Mouse (Mus musculus): ENCODE measurements around the gene Ccdc24. TPM values are rescaled to one million over a fixed set of nuclear protein-coding genes. Genes with fewer than 3 reads are reported as not detected.

The Ccdc24 gene
- total RNA-seq (2021) = 0.79 TPM in 1 of 2 replicates, not detected in the other
- long read RNA-seq = 0 reads

DNA sequence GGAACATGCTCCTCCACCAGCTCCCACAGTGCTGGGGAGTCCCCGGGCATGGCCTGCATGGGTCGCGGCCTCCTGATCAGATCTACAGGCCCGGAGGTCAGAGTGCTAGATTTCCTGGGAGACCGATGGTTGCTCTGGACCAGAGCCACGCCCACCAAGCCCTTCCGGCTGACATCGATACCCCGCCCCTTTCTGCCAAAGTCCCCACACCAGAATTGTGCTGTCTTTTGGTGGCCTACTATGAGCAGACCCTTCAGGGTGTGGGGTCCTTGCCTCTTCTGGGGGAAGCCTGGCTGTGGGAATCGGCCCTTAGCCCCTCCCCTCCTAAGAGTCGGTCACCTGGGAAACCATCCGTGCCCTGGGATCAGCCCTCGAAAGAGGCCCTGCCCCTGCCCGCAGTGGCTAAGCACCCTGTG, at the start of gene Ccdc24:
Gene Ccdc24, minus strand, starts transcription at position 87 of the 416 bp plus-strand sequence.
- peak; percentile 18 for DNase-seq

DNA sequence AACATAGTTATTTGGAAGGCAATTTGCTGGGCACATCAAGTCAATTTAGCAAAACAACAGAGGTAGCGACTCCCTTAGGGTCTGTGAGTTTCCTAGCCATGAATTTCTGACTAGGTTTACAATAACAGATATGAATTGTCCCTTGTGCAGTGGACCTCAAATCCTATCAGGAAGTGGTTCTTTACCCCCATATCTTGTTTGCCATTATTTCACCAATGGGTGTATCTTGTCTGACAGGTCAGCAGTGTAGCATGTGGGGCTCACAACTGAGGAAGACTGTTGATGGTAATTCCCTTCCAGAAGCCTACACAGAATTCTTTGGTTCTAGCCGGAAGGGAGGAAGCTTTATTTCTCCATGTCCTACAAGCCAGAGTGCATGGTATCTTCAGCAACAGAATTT, 49.0 kb upstream of the Ccdc24 start:
- DNase-seq = no peak

- no peak for DNase-seq
Measured at GRCm38 (mm10) chr4:117918762-117919161, 46.4 kb upstream of the Ccdc24 start.

DNA sequence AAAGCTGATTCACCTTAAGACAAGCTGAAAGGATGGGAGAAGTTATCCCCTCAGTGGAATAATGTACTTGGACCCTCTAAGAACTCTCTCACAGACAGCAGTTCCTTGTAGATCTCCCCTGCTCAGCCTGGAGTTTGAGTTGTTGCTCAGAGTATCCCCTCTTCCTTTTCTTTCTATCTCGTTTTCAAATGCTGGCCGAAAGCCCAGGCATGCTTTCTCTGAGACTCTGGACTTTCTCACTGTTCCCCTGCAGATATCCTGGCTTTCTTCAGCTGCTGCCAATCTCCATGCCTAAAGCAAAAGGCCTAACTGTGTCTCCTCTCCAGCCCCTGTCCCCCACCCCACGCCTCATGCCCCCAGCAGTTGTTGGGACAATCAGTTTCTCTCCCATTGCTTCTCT, 45.9 kb upstream of the Ccdc24 start:
- no peak for DNase-seq

- no peak for DNase-seq
Measured at GRCm38 (mm10) chr4:117917847-117918246, 45.5 kb upstream of the Ccdc24 start.

DNA sequence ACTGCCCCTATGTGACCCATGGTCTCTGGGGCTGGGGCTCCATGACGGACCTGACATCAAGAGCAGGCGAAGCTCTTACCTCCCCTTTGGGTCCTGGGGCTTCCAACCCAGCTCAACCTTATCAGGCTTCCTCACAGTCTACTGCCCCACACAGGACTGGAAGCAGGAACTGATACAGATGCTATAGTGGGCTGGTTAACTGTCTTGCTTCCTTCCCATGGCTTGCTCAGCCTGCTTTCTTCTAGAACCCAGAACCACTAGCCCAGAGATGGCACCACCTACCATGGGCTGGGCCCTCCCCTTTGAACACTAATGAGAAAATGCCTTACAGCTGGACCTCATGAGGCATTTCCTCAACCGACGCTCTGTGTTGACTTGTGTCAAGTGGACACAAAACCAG, 45.0 kb upstream of the Ccdc24 start:
- DNase-seq = no peak

GRCm38 (mm10) chr4:117916386-117916785, 44.0 kb upstream of the Ccdc24 start:
- no peak for DNase-seq

- DNase-seq = no peak
Measured at GRCm38 (mm10) chr4:117915489-117916105, 43.2 kb upstream of the Ccdc24 start.

- DNase-seq = peak; percentile 88
Measured at GRCm38 (mm10) chr4:117914591-117915442, 42.5 kb upstream of the Ccdc24 start, which contains the start of gene Ipo13. Gene Ipo13 (minus strand): TSS chr4:117914999.

DNA sequence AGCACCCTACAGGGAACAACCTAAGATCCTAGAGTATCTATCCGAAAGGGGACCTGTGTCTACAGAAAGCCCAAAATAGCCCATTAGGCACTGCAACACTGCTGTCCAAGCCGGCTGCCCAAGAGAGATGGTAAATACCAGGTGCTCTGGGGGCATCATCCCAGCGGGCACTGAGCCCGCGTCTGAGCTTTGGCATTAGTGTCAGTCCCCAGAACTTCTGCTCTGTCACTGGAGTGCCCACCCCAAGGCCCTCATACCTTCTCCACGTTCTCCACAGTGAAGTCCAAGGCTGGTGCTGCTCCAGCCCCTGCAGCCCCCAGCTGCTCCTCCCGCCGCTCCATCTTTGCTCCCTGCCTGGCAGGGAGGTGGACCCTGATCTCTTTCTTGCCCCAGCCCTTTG, 41.7 kb upstream of the Ccdc24 start:
- DNase-seq = no peak

DNA sequence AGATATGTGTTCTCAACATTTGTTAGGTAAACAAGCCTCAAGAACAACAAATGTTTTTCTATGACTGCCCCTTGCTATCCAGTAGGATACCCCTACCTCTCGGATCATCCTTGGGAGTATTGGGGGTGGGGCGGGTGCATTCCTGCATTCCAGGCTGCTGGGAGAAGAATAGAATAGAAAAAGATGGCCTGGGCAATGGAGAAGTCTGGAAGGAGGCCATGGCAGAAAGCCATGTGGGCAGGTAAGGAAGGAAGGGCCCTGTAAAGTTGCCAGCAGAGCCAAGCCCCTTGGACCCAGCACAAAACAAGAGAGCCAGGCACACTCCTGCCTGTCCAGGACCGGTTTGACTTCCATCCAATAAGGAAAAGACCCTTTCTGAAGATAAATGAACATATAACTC, 41.1 kb upstream of the Ccdc24 start:
- DNase-seq = no peak

DNA sequence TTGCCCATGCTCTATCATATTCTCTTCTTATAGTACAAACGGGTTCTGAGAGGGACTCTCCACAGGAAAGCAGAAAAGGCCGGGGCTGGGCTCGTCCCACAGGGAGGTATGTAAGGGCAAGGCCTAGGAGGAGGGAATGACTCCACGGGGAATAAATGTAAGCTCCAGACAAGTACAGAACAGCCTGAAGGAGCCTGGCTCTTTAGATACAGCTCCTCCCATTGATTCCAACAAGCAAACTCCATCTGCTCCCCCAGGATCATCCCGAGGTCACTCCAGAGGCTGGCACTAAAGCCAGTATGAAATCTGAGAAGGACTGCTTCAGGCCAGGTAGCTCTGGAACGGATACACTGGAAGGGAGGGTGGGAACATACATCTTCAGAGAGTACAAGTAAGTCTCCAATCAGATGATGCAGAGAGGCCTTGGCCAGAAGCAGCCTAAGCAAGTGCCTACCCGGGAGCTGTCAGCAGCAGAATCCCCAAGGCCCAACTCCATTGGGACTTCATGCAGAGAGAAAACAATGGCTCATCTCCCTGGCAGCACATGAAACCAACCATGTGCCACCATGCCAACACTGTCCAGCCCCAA, 40.4 kb upstream of the Ccdc24 start:
- DNase-seq = no peak

DNA sequence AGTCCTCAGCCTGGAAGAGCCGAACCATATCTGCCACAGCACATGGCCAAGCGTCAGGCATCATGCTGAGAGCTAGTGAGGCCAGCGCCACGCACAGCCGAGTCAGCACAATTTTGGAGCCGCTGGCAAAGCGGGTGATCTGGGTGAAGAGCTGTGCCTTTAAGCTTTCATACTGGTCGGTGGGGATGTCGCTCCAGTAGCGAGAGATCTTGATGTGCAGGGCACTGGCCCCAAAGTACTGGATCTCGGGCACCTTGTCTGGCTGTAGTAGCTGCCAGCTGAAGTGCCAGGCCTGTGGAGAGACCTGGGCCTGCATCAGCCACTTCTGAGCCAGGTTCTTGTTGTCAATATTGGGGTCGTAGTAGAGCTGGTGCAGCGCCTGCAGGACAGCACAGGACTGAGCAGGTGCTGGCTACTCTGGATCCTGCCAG, 39.8 kb upstream of the Ccdc24 start:
- no peak for DNase-seq

GRCm38 (mm10) chr4:117908834-117909453, 36.6 kb upstream of the Ccdc24 start:
- DNase-seq = no peak

DNA sequence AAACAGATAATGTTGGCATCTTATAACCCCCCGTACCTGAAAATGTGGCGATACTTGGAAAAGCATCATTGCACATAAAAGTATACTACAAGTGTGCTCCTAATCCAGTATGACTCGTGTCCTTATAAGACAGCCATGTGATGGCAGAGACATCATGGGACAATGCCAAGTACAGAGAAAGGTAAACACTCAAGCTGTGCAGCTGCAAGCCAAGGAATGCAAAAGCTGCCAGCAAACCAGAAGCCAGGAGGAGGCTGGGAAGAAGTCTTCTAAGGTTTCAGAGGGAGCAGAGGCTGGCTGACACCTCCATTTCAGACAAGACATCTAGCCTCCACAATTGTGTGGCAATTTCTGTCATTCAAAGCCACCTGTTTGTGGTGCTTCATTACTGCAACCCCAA, 33.8 kb upstream of the Ccdc24 start:
- DNase-seq = no peak

GRCm38 (mm10) chr4:117904761-117905160, 32.4 kb upstream of the Ccdc24 start:
- no peak for DNase-seq

DNA sequence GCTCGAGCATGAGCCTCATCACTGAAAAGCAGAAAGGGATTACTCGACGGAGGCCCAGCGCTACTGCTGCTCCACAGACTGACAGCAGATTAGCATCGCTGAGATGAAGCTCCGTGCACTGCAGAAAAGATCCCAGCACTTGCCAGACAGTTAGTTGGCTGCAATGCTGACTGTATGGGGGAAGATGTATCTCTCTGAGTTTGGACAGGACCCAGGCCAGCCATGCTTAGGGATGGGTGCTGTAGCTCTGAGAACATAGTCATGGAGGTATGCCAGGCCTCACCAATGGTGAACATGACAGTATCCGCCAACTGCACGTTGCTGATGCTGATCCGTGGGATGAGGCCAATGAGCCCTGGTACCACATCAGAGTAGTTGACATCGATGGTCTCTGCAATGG, 31.7 kb upstream of the Ccdc24 start:
- DNase-seq = no peak

GRCm38 (mm10) chr4:117898111-117898510, 25.8 kb upstream of the Ccdc24 start:
- DNase-seq = no peak

- no peak for DNase-seq
Measured at GRCm38 (mm10) chr4:117896031-117896430, 23.7 kb upstream of the Ccdc24 start.

GRCm38 (mm10) chr4:117895339-117895738, 23.0 kb upstream of the Ccdc24 start:
- no peak for DNase-seq

GRCm38 (mm10) chr4:117894601-117895000, 22.2 kb upstream of the Ccdc24 start:
- no peak for DNase-seq

DNA sequence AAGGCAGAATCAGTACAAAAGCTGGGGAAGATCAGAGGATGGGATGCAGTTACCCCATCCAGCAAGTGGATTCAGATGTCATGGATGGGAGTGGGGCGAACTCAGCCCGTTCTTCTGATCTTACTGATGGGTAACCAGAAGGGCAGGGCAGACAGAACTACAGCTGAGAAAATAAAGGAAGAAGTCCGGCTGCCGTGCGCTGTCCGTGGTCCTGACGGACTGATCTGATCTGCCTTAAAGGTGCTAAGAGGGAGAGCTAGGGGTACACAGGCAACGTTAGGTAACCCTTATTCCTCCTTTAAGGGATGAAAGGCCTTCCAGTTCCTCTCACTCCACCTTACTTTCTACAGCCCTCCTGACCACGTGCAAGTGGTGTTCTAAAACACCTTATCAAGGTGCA, 21.0 kb upstream of the Ccdc24 start:
- DNase-seq = peak; percentile 75

DNA sequence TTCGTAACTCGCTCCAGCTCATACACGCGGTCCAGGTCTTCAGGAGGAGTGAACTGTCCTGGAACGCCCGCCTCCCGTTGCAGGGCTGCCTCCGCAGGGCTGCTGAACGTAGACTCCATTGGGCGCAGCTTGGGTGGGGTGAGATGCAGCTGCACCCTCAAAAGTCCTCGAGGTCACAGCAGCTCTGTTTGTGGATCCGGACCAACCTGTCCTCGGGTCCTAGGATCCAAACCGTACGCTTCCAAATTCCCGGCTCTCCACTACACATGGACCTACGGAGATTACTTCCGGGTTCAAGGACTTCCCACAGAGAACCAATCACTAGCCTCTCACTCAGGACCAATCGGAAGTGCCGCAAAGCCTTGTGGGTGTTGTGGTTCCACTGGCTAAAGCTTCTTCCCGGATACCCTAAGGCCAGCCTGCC, 19.4 kb upstream of the Ccdc24 start, which contains the start of gene Dph2:
Gene Dph2, minus strand, starts transcription at position 295 of the 424 bp plus-strand sequence.
- peak; percentile 71 for DNase-seq
